In the genomic region with DNA sequence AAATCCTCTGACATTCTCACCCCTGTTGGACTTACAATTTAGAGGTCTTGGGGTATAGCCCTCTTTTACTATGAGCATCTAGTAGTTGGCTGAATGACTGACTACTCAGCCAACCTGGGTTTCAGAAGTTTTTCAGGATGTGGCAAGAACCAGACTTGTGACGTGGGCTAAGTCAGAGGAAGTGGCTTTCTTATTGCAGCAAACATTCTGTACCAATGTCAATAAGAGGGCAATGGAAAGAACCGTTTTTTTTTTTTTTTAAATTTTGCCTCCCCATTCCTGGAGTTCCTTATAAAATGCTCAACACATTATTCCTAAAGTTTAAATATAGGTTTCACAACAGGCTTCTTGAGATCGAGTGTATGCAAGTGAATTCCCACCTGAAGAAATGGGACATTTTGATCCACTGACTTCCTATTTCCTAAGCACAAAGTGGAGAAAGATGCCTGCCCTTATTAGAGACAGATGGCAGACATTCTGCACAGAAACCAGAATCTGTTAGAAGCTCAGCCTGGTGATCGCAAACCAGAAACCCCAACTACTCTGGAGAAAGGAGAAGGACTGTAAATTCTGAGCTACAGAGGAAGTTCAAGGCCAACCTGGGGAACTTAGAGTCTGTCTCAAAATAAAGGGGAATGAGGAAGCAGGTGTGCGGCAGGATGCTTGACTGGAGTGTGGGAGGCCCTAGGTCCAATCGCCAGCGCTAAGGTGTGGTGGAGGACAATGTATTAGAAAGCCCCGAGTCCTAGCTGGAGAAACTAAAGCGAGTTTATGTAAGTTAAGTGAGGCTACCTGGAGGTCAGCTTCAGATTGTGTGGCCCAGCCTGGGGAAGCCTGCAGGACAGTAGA, we compare ENCODE assay signal across 8 mouse cellular contexts. TPM values are rescaled to one million over a fixed set of nuclear protein-coding genes. Genes with fewer than 3 reads are reported as not detected.
DNase-seq lines count a peak whose midpoint lies in the region; ATAC-seq and TF ChIP-seq lines count a peak whose summit lies in the region.

No protein-coding gene starts in this region.

- H3K4me1 ChIP-seq in ES-Bruce4 (ENCODE audit: control insufficient read depth, insufficient read depth, low read length) = no peaks in the 10 kb centered on the region
- H3K4me1 ChIP-seq in forebrain, postnatal 0 days (ENCODE audit: insufficient read depth) = peaks cover 12% of the 10 kb centered on the region; the same call in 1 of the 2 replicates
- peaks cover 70% of the 10 kb centered on the region for H3K4me1 ChIP-seq in liver, postnatal 0 days (ENCODE audit: insufficient read depth)

- peaks cover 19% of the 10 kb centered on the region for H3K36me3 ChIP-seq in ES-Bruce4 (ENCODE audit: control insufficient read depth, insufficient read depth, low read length, poor library complexity, severe bottlenecking)
- no peaks in the 10 kb centered on the region for H3K36me3 ChIP-seq in forebrain, postnatal 0 days (ENCODE audit: insufficient read depth)
- H3K36me3 ChIP-seq in liver, postnatal 0 days (replicated peaks; ENCODE audit: insufficient read depth, low read length) = no peaks in the 10 kb centered on the region
- no peaks in the 10 kb centered on the region; the same call in 1 of the 2 replicates for H3K36me3 ChIP-seq in splenic B cell, adult 2 months (ENCODE audit: control insufficient read depth, insufficient read depth, low read length, poor library complexity, severe bottlenecking)

- no peak for DNase-seq in frontal cortex, postnatal 36 days (ENCODE audit: low spot score in 2 of 2)
- DNase-seq in forebrain, postnatal 0 days = no peak
- no peak for DNase-seq in liver, postnatal 0 days
- DNase-seq in splenic B cell, adult 2 months (ENCODE audit: low read depth, low spot score) = peak; percentile 61
- DNase-seq in frontal cortex, adult 2 months (ENCODE audit: extremely low spot score in 1 of 2, low spot score in 1 of 2) = no peak
- no peak for DNase-seq in gastrocnemius, adult 8-10 months (ENCODE audit: low spot score in 2 of 2)

- no peaks in the 10 kb centered on the region for H3K9me3 ChIP-seq in ES-Bruce4 (replicated peaks; ENCODE audit: control insufficient read depth, insufficient read depth, low read length, poor library complexity, severe bottlenecking)
- H3K9me3 ChIP-seq in forebrain, postnatal 0 days (ENCODE audit: low read length) = no peaks in the 10 kb centered on the region
- H3K9me3 ChIP-seq in liver, postnatal 0 days (ENCODE audit: low read length) = no peaks in the 10 kb centered on the region

- H3K27me3 ChIP-seq in ES-Bruce4 (ENCODE audit: control insufficient read depth, insufficient read depth, low read length, poor library complexity, severe bottlenecking) = no peaks in the 10 kb centered on the region
- H3K27me3 ChIP-seq in forebrain, postnatal 0 days (ENCODE audit: insufficient read depth, low read length) = no peaks in the 10 kb centered on the region
- no peaks in the 10 kb centered on the region for H3K27me3 ChIP-seq in liver, postnatal 0 days (ENCODE audit: insufficient read depth, low read length)
- no peaks in the 10 kb centered on the region for H3K27me3 ChIP-seq in splenic B cell, adult 2 months (ENCODE audit: control insufficient read depth, insufficient read depth, low read length, poor library complexity, severe bottlenecking)

- H3K27ac ChIP-seq in ES-Bruce4 (ENCODE audit: insufficient read depth, low read length) = no peak overlapping the region; the same call in 1 of the 2 replicates
- H3K27ac ChIP-seq in forebrain, postnatal 0 days (ENCODE audit: low read depth, low read length) = no peak overlapping the region
- peak overlapping the region; percentile 96 for H3K27ac ChIP-seq in liver, postnatal 0 days (ENCODE audit: low read depth)

- ATAC-seq in frontal cortex, adult (ENCODE audit: low TSS enrichment) = peak; percentile 18
- ATAC-seq in forebrain, postnatal 0 days = peak; percentile 38
- ATAC-seq in liver, postnatal 0 days = peak; percentile 16

- WGBS in forebrain, postnatal 0 days = 76% methylated on average over 9 of the region's 9 CpGs
- 32% methylated on average over 9 of the region's 9 CpGs for WGBS in liver, postnatal 0 days (ENCODE audit: insufficient replicate concordance)

- TF ChIP-seq EP300 in ES-Bruce4 (IDR thresholded peaks at IDR 0.05; ENCODE audit: insufficient read depth, low read depth, low read length) = no peak
- TF ChIP-seq EP300 in liver, postnatal 0 days (IDR thresholded peaks at IDR 0.05; ENCODE audit: low read depth) = 0 out of 2 replicates have a peak, but pooled peaks have one; percentile 58

- H3K9ac ChIP-seq in ES-Bruce4 (ENCODE audit: low read depth, poor library complexity, severe bottlenecking) = no peak overlapping the region
- peak overlapping the region; percentile 72 for H3K9ac ChIP-seq in forebrain, postnatal 0 days
- peak overlapping the region; percentile 31 for H3K9ac ChIP-seq in liver, postnatal 0 days (replicated peaks)

- peak overlapping the region; percentile 79 for H3K4me2 ChIP-seq in forebrain, postnatal 0 days (ENCODE audit: low read depth)
- peak overlapping the region; percentile 78 for H3K4me2 ChIP-seq in liver, postnatal 0 days (ENCODE audit: low read depth, low read length)

- peak overlapping the region; percentile 49 for H3K4me3 ChIP-seq in ES-Bruce4 (ENCODE audit: low read depth, low read length)
- peak overlapping the region; percentile 64 for H3K4me3 ChIP-seq in forebrain, postnatal 0 days (ENCODE audit: low read depth, low read length)
- peak overlapping the region; percentile 80 for H3K4me3 ChIP-seq in liver, postnatal 0 days (ENCODE audit: low read depth, low read length)

- no peak for TF ChIP-seq POLR2A in ES-Bruce4 (IDR thresholded peaks at IDR 0.05; ENCODE audit: insufficient read depth, low read length)

- no peak for TF ChIP-seq CTCF in ES-Bruce4 (IDR thresholded peaks at IDR 0.05; ENCODE audit: low read depth, low read length)
- no peak for TF ChIP-seq CTCF in forebrain, postnatal 0 days (IDR thresholded peaks at IDR 0.05; ENCODE audit: low read depth)
- TF ChIP-seq CTCF in liver, postnatal 0 days (IDR thresholded peaks at IDR 0.05; ENCODE audit: low read depth) = no peak

RNA-seq across cellular contexts. Expression of a gene that starts 0.6 kb away (rescaled TPM):
- 326 and 342 TPM in 2 replicates for polyA plus RNA-seq in ES-Bruce4 (2011; ENCODE audit: insufficient read depth, insufficient read length, low read depth, missing spikeins)
- 102 and 126 TPM in 2 replicates for total RNA-seq in forebrain, postnatal 0 days (2014; rRNA removed)
- 203 and 234 TPM in 2 replicates for polyA plus RNA-seq in forebrain, postnatal 0 days (2015; fragmentation: Nextera tagmentation; extraction: Ambion mirVana)
- polyA plus RNA-seq in liver, postnatal 0 days (2015; fragmentation: Nextera tagmentation; extraction: Ambion mirVana) = 516 and 560 TPM in 2 replicates
- polyA plus RNA-seq in frontal cortex, adult 2 months (2012; rRNA removed) = 404 and 494 TPM in 2 replicates
- total RNA-seq in gastrocnemius, adult 8-10 months (2022) = 100 to 1,000 TPM; 119 to 142 (median 129) TPM
